Mouse (Mus musculus) small intestine, adult 2 months (tissue): ENCODE data around the gene Smyd3.

Source experiments
- CTCF ChIP-seq: fragments of 200-500 bp; IDR thresholded peaks from 2 replicates; pipeline ENCODE4 v1.5.1; 2012; ENCODE audit warnings: low read depth, mild to moderate bottlenecking, control low read depth, inconsistent platforms, low read length, moderate library complexity, mixed read lengths; ENCODE audit not compliant: insufficient replicate concordance, insufficient read length; ENCODE audit errors: extremely low read depth
- POLR2A ChIP-seq: fragments of 200-500 bp; IDR thresholded peaks from 2 replicates; pipeline ENCODE4 v1.6.1; 2012; ENCODE audit warnings: low read depth, mild to moderate bottlenecking, control low read depth, inconsistent platforms, low read length, moderate library complexity

- no peak for TF ChIP-seq CTCF
- no peak for TF ChIP-seq POLR2A
These were observed 29.9 kb downstream of the Smyd3 start for GRCm38 (mm10) chr1:179487990-179488389.
